Mouse (Mus musculus): ENCODE measurements around the gene Eri3. TPM values are rescaled to one million over a fixed set of nuclear protein-coding genes. Genes with fewer than 3 reads are reported as not detected.

Eri3 gene
- polyA plus RNA-seq, 1 experiment from 2014 or later = 158 TPM

- Histone ChIP-seq H3K27me3 (no peaks in the 10 kb centered on the region), H3K9ac (no peak overlapping the region), H3K27ac (no peak overlapping the region), H3K4me2 (no peak overlapping the region), H3K4me3 (no peak overlapping the region), H3K36me3 (no peaks in the 10 kb centered on the region), H3K4me1 (no peaks in the 10 kb centered on the region), H3K9me3 (no peaks in the 10 kb centered on the region)
- ATAC-seq (ENCODE audit: insufficient number of reproducible peaks, low FRiP score, low TSS enrichment, low read depth) = no peak
- WGBS = 75% methylated on average over 6 of the region's 6 CpGs
These were observed 163.3 kb downstream of the Eri3 start for GRCm38 (mm10) chr4:117713303-117714098.

Small RNA genes within 50 kb of the gene (microRNA-seq; reads per million reads assigned to microRNA genes)
- not detected for gene Gm25559

Other genes starting within 250 kb of the Eri3 start
- gene Rnf220, start 53.3 kb upstream of the Eri3 start, polyA plus RNA-seq (2015; fragmentation: Nextera tagmentation; extraction: Ambion mirVana) = 64.7 and 73.0 TPM in 2 replicates
- gene Dmap1, start 131.9 kb downstream of the Eri3 start, polyA plus RNA-seq (2015; fragmentation: Nextera tagmentation; extraction: Ambion mirVana) = 51.8 and 58.0 TPM in 2 replicates
- gene Gm12845, start 174.0 kb downstream of the Eri3 start, polyA plus RNA-seq (2015; fragmentation: Nextera tagmentation; extraction: Ambion mirVana) = not detected in 2 replicates
- not detected in 2 replicates for gene Klf17, start 215.3 kb downstream of the Eri3 start, polyA plus RNA-seq (2015; fragmentation: Nextera tagmentation; extraction: Ambion mirVana)